Mouse (Mus musculus) small intestine, adult 2 months (tissue): ENCODE data around the gene Mob4.

ENCODE experiments used
- CTCF ChIP-seq: fragments of 200-500 bp; IDR thresholded peaks from 2 replicates; pipeline ENCODE4 v1.5.1; 2012; ENCODE audit warnings: low read depth, mild to moderate bottlenecking, control low read depth, inconsistent platforms, low read length, moderate library complexity, mixed read lengths; ENCODE audit not compliant: insufficient replicate concordance, insufficient read length; ENCODE audit errors: extremely low read depth
- POLR2A ChIP-seq: fragments of 200-500 bp; IDR thresholded peaks from 2 replicates; pipeline ENCODE4 v1.6.1; 2012; ENCODE audit warnings: low read depth, mild to moderate bottlenecking, control low read depth, inconsistent platforms, low read length, moderate library complexity

GRCm38 (mm10) chr1:55192015-55192414 is 61.0 kb downstream of the Mob4 start:
- TF ChIP-seq CTCF (no peak), POLR2A (no peak)
